Mouse (Mus musculus) CH12.LX (cell line): ENCODE results near the gene C2cd4c. TPM values are rescaled to one million over a fixed set of nuclear protein-coding genes. Genes with fewer than 3 reads are reported as not detected.

Experiments
- DNase-seq: peaks from one replicate; pipeline ENCODE4 v3.0.0-alpha.2; 2013; ENCODE audit errors: extremely low read depth
- H3K27ac ChIP-seq: 2 replicates; pipeline ENCODE4 v1.5.1; 2012; ENCODE audit warnings: low read depth, mild to moderate bottlenecking, control low read depth, moderate library complexity; ENCODE audit not compliant: insufficient read depth
- H3K27me3 ChIP-seq: replicated peaks from 2 replicates; pipeline ENCODE3; 2012; ENCODE audit warnings: inconsistent platforms
- H3K36me3 ChIP-seq, 2 experiments: replicated peaks in 1 of 2; 2 replicates each; pipeline versions ENCODE3 to v1.6.1; 2012; ENCODE audit warnings: inconsistent platforms in 1 of 2, low read length in 1 of 2, mild to moderate bottlenecking in 1 of 2, mixed read lengths in 1 of 2, moderate library complexity in 1 of 2; ENCODE audit not compliant: control insufficient read depth in 1 of 2, insufficient read depth in 1 of 2
- H3K4me1 ChIP-seq, 2 experiments: 2 replicates each; pipeline ENCODE4 v1.6.1; 2012; ENCODE audit warnings: inconsistent platforms in 1 of 2, moderate library complexity in 1 of 2; ENCODE audit not compliant: insufficient read depth in 2 of 2, control insufficient read depth in 1 of 2
- H3K4me2 ChIP-seq: 2 replicates; pipeline ENCODE4 v1.6.1; 2012; ENCODE audit warnings: low read depth, mild to moderate bottlenecking, control low read depth; ENCODE audit not compliant: poor library complexity, insufficient read depth, severe bottlenecking
- H3K4me3 ChIP-seq, 3 experiments: fragments of 150-350 bp in 1 of 3; sonication (generic) in 1 of 3; replicated peaks in 1 of 3; 2 replicates each; pipeline versions ENCODE3 to v1.5.1; 2011 to 2012; ENCODE audit warnings: low read depth in 2 of 3, low read length in 2 of 3, mild to moderate bottlenecking in 2 of 3, moderate library complexity in 2 of 3, control low read depth in 1 of 3, improper control_type of control experiment in 1 of 3, inconsistent platforms in 1 of 3, mixed read lengths in 1 of 3; ENCODE audit not compliant: poor library complexity in 1 of 3
- H3K79me2 ChIP-seq: replicated peaks from 2 replicates; pipeline ENCODE4 v1.6.1; 2012; ENCODE audit warnings: mild to moderate bottlenecking, moderate library complexity; ENCODE audit not compliant: control insufficient read depth, poor library complexity, insufficient read depth, severe bottlenecking; ENCODE audit errors: extremely low read depth
- H3K9ac ChIP-seq: 2 replicates; pipeline ENCODE4 v1.6.1; 2012; ENCODE audit warnings: low read depth, mild to moderate bottlenecking, control low read depth, moderate library complexity; ENCODE audit not compliant: insufficient read depth
- H3K9me3 ChIP-seq: replicated peaks from 2 replicates; pipeline ENCODE3; 2012; ENCODE audit warnings: low read length, inconsistent platforms, mixed read lengths
- BHLHE40 ChIP-seq: IDR thresholded peaks from 2 replicates; pipeline ENCODE4 v1.6.1; 2011; ENCODE audit warnings: mild to moderate bottlenecking, low read depth, low read length, improper control_type of control experiment
- CTCF ChIP-seq, 2 experiments: IDR thresholded peaks in 1 of 2; conservative IDR thresholded peaks in 1 of 2; 2 replicates each; pipeline ENCODE4 v1.5.1; 2011 to 2012; ENCODE audit warnings: low read depth in 2 of 2, low read length in 2 of 2, improper control_type of control experiment in 1 of 2, inconsistent platforms in 1 of 2, mild to moderate bottlenecking in 1 of 2, moderate library complexity in 1 of 2
- ELF1 ChIP-seq: IDR thresholded peaks from 2 replicates; pipeline ENCODE4 v1.6.1; 2014; ENCODE audit warnings: low read depth, mild to moderate bottlenecking, inconsistent platforms, low read length, improper control_type of control experiment
- GABPA ChIP-seq: IDR thresholded peaks from 2 replicates; pipeline ENCODE4 v1.6.1; 2012; ENCODE audit warnings: low read depth, low read length, improper control_type of control experiment, inconsistent platforms; ENCODE audit not compliant: insufficient replicate concordance
- IRF4 ChIP-seq: IDR thresholded peaks from 2 replicates; pipeline ENCODE4 v1.6.1; 2014; ENCODE audit warnings: low read depth, mild to moderate bottlenecking, inconsistent platforms, low read length, improper control_type of control experiment
- JUN ChIP-seq: IDR thresholded peaks from 2 replicates; pipeline ENCODE4 v1.6.1; 2011; ENCODE audit warnings: low read depth, mild to moderate bottlenecking, low read length, improper control_type of control experiment, moderate library complexity; ENCODE audit not compliant: insufficient read depth
- JUND ChIP-seq: conservative IDR thresholded peaks from 2 replicates; pipeline ENCODE4 v1.6.1; 2011; ENCODE audit warnings: low read depth, low read length, improper control_type of control experiment
- MAFK ChIP-seq: IDR thresholded peaks from 2 replicates; pipeline ENCODE4 v1.6.1; 2011; ENCODE audit warnings: low read length, improper control_type of control experiment; ENCODE audit not compliant: insufficient replicate concordance
- MAZ ChIP-seq: IDR thresholded peaks from 2 replicates; pipeline ENCODE4 v1.6.1; 2012; ENCODE audit warnings: low read depth, mild to moderate bottlenecking, inconsistent platforms, low read length, improper control_type of control experiment, moderate library complexity
- MEF2A ChIP-seq: IDR thresholded peaks from 2 replicates; pipeline ENCODE4 v1.6.1; 2014; ENCODE audit warnings: low read depth, mild to moderate bottlenecking, inconsistent platforms, low read length, improper control_type of control experiment, borderline replicate concordance
- NELFE ChIP-seq: IDR thresholded peaks from 2 replicates; pipeline ENCODE4 v1.6.1; 2011; ENCODE audit warnings: low read depth, low read length, improper control_type of control experiment
- PAX5 ChIP-seq: IDR thresholded peaks from 2 replicates; pipeline ENCODE4 v1.6.1; 2012; ENCODE audit warnings: low read length, inconsistent platforms, mixed read lengths
- POLR2AphosphoS2 ChIP-seq: IDR thresholded peaks from 2 replicates; pipeline ENCODE4 v1.6.1; 2011; ENCODE audit warnings: low read depth, low read length, improper control_type of control experiment
- SIN3A ChIP-seq: IDR thresholded peaks from 2 replicates; pipeline ENCODE4 v1.6.1; 2012; ENCODE audit warnings: low read length, improper control_type of control experiment, inconsistent platforms
- SMC3 ChIP-seq: IDR thresholded peaks from 2 replicates; pipeline ENCODE4 v1.6.1; 2011; ENCODE audit warnings: low read depth, low read length, improper control_type of control experiment
- TBP ChIP-seq: conservative IDR thresholded peaks from 2 replicates; pipeline ENCODE4 v1.6.1; 2011; ENCODE audit warnings: low read depth, low read length, improper control_type of control experiment
- UBTF ChIP-seq: IDR thresholded peaks from 2 replicates; pipeline ENCODE4 v1.6.1; 2012; ENCODE audit warnings: low read depth, mild to moderate bottlenecking, inconsistent platforms, low read length, improper control_type of control experiment, moderate library complexity
- USF2 ChIP-seq: conservative IDR thresholded peaks from 2 replicates; pipeline ENCODE4 v1.6.1; 2011; ENCODE audit warnings: low read depth, low read length, improper control_type of control experiment
- ZC3H11A ChIP-seq: IDR thresholded peaks from 2 replicates; pipeline ENCODE4 v1.6.1; 2012; ENCODE audit warnings: low read depth, mild to moderate bottlenecking, inconsistent platforms, low read length, improper control_type of control experiment
- ZMIZ1 ChIP-seq: IDR thresholded peaks from 2 replicates; pipeline ENCODE4 v1.6.1; 2012; ENCODE audit warnings: low read depth, mild to moderate bottlenecking, inconsistent platforms, low read length, improper control_type of control experiment
- ZNF384 ChIP-seq: IDR thresholded peaks from 2 replicates; pipeline ENCODE4 v1.6.1; 2012; ENCODE audit warnings: low read depth, low read length, improper control_type of control experiment, inconsistent platforms
- dilution Hi-C: fragments of 300-500 bp; cut with MboI; formaldehyde crosslinking; loops from 2 replicates; pipeline ENCODE4 v1.14.3; 2020; ENCODE audit warnings: low sequenced_read_pairs; ENCODE audit not compliant: extremely low pct_unique_long_range_greater_than_20kb, extremely low pct_ligation_motif_present
- in situ Hi-C: fragments of 300-500 bp; cut with MboI; formaldehyde crosslinking; loops from 3 replicates; pipeline ENCODE4 v1.14.3; 2019; ENCODE audit warnings: low sequenced_read_pairs, low pct_ligation_motif_present, low pct_unique_long_range_greater_than_20kb, mixed read lengths
- polyA plus RNA-seq: library from polyadenylated mRNA; unstranded; fragments of >175 nt; gene quantifications from 2 replicates; pipeline ENCODE4 v1.2.1, GENCODE M21; 2012; ENCODE audit warnings: low read depth; ENCODE audit not compliant: insufficient read length
- total RNA-seq, 2 experiments: library from RNA; depleted of rRNA; stranded (reverse); fragments of 300-350 nt in 1 of 2; fragments of >200 nt in 1 of 2; gene quantifications; 2 replicates each; pipeline ENCODE4 v1.2.3; 2012 to 2014

C2cd4c gene
- total and polyA plus RNA-seq, 3 experiments = 0.04 TPM; not detected in 2

DNA sequence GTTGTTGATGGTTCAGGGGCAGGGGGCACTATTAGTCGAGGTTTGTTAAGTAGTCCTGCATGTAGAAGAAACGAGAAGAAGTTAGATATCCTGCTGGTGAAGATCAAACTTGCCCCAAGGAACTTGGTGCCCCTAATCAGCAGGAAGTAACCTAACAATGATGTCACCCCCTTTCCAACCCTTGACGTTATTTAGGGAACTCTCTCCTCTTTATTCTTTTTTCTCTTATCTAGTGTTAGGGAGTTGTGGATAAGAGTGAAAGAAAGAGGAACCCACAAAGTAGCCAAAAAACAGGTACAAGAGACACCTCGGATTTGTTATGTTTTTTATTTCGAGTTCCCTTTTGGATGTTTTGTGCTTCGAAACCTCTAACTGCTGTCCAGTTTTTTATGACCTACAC is 19.7 kb downstream of the C2cd4c start:
- no peak overlapping the region for H3K9ac ChIP-seq
- dilution Hi-C loops = no loop called here

DNA sequence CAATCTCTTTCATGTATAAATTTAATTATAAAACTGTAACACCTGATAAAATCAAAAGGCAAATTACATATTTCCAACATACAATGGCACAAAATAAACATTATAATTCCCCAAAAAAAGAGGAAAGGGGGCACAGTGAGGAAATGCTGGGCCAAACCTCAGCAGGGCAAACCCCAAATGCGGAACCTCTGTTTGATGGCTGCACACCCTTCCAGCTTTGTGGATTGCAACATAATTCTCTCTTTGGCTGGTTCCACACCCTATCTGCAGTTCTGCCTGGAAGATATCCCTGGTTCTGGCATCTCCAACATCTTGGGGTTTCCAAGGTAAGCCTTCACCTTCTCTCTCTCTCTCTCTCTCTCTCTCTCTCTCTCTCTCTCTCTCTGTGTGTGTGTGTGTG is 23.1 kb downstream of the C2cd4c start:
- Histone ChIP-seq H3K4me2 (no peak overlapping the region), H3K9me3 (peaks cover 6% of the 10 kb centered on the region), H3K79me2 (no peaks in the 10 kb centered on the region), H3K4me1 (peaks cover 3 to 14% of the 10 kb centered on the region in 2 experiments; a peak in 2 of 4 replicates), H3K36me3 (no peaks in the 10 kb centered on the region), H3K27ac (no peak overlapping the region), H3K27me3 (peaks cover 32% of the 10 kb centered on the region), H3K4me3 (no peak overlapping the region), H3K9ac (no peak overlapping the region)
- dilution Hi-C loops = no loop called here
- DNase-seq = no peak
- in situ Hi-C loops = no loop called here
- TF ChIP-seq SMC3 (no peak), PAX5 (no peak), TBP (no peak), ZMIZ1 (no peak), MAFK (no peak), CTCF (conservative IDR thresholded peaks at IDR 0.05 in 1 of 2, IDR thresholded peaks at IDR 0.05 in 1 of 2; ENCODE audit: low read depth in 2 of 2, low read length in 2 of 2) (no peak), JUN (no peak), JUND (no peak)

More for the DNA sequence above, 19.7 kb downstream of the C2cd4c start:
- Histone ChIP-seq H3K27ac (no peak overlapping the region), H3K79me2 (no peaks in the 10 kb centered on the region), H3K4me3 (no peak overlapping the region), H3K4me2 (no peak overlapping the region), H3K9me3 (peaks cover 6% of the 10 kb centered on the region), H3K36me3 (no peaks in the 10 kb centered on the region), H3K4me1 (peaks cover 7 to 12% of the 10 kb centered on the region in 2 experiments), H3K27me3 (peaks cover 49% of the 10 kb centered on the region)
- in situ Hi-C loops = no loop called here
- TF ChIP-seq MEF2A = no peak
- TF ChIP-seq NELFE = no peak
- no peak for TF ChIP-seq SIN3A
- no peak for TF ChIP-seq ZC3H11A
- TF ChIP-seq USF2 = no peak
- TF ChIP-seq ELF1 = no peak
- TF ChIP-seq MAZ = no peak
- no peak for TF ChIP-seq SMC3
- no peak for TF ChIP-seq GABPA
- no peak for TF ChIP-seq CTCF (conservative IDR thresholded peaks at IDR 0.05 in 1 of 2, IDR thresholded peaks at IDR 0.05 in 1 of 2; ENCODE audit: low read depth in 2 of 2, low read length in 2 of 2)
- no peak for TF ChIP-seq UBTF
- TF ChIP-seq IRF4 = no peak
- TF ChIP-seq POLR2AphosphoS2 = no peak
- no peak for TF ChIP-seq ZNF384
- no peak for TF ChIP-seq BHLHE40
- DNase-seq = no peak
